Mouse (Mus musculus) spleen, adult 2 months (tissue): ENCODE data around the gene Spns1. TPM values are rescaled to one million over a fixed set of nuclear protein-coding genes. Genes with fewer than 3 reads are reported as not detected.
"Not testable (repeated sequence)": the region's sequence is repeated elsewhere in the genome, so short reads cannot be mapped to it uniquely, and the experiment has no call there.

ENCODE experiments used
- DNase-seq, 2 experiments: peaks; one replicate each; pipeline versions ENCODE4 v3.0.0 to v3.0.0-alpha.2; 2012 to 2021; ENCODE audit warnings: low spot score in 2 of 2, low read depth in 1 of 2
- H3K27ac ChIP-seq: fragments of 200-500 bp; 2 replicates; pipeline ENCODE4 v1.5.1; 2012; ENCODE audit warnings: low read length, inconsistent platforms; ENCODE audit not compliant: insufficient read depth
- H3K27me3 ChIP-seq: fragments of 200-500 bp; 2 replicates; pipeline ENCODE4 v1.6.1; 2012; ENCODE audit warnings: mild to moderate bottlenecking, moderate library complexity, low read length, inconsistent platforms; ENCODE audit not compliant: control insufficient read depth, insufficient read depth
- H3K36me3 ChIP-seq: fragments of 200-500 bp; 2 replicates; pipeline ENCODE4 v1.6.1; 2012; ENCODE audit warnings: mild to moderate bottlenecking, low read length, inconsistent platforms; ENCODE audit not compliant: control insufficient read depth, insufficient read depth
- H3K4me1 ChIP-seq: fragments of 200-500 bp; 2 replicates; pipeline ENCODE4 v1.6.1; 2011; ENCODE audit warnings: inconsistent platforms; ENCODE audit not compliant: control insufficient read depth, insufficient read depth, insufficient read length
- H3K4me3 ChIP-seq: fragments of 200-500 bp; 2 replicates; pipeline ENCODE4 v1.5.1; 2011; ENCODE audit warnings: mild to moderate bottlenecking, inconsistent platforms; ENCODE audit not compliant: insufficient read depth, insufficient read length; ENCODE audit errors: extremely low read depth
- CTCF ChIP-seq: fragments of 200-500 bp; IDR thresholded peaks from 2 replicates; pipeline ENCODE4 v1.5.1; 2011; ENCODE audit warnings: mild to moderate bottlenecking, inconsistent platforms; ENCODE audit not compliant: insufficient read depth, insufficient read length, insufficient replicate concordance; ENCODE audit errors: extremely low read depth
- POLR2A ChIP-seq: fragments of 200-500 bp; IDR thresholded peaks from 2 replicates; pipeline ENCODE4 v1.6.1; 2011; ENCODE audit warnings: low read depth, low read length, inconsistent platforms
- WGBS: fragments of 180-500 bp; shearing (Covaris S2); methylation state at CpG from one replicate; pipeline ENCODE4 v1.1.7; 2018; 5-methylcytosine and 5-hydroxymethylcytosine counted together
- polyA plus RNA-seq: library from polyadenylated mRNA; depleted of rRNA; stranded (reverse); fragments of >200 nt; gene quantifications from 2 replicates; pipeline ENCODE4 v1.2.3, GENCODE M21; 2012; rRNA removed

Spns1 gene
- polyA plus RNA-seq, 1 experiment, result 115 TPM

- no peaks in the 10 kb centered on the region for H3K27me3 ChIP-seq
- H3K27ac ChIP-seq, result peak overlapping the region; percentile 73
- H3K36me3 ChIP-seq, result no peaks in the 10 kb centered on the region
- TF ChIP-seq POLR2A (no peak), CTCF (no peak)
- no peaks in the 10 kb centered on the region; the same call in 1 of the 2 replicates for H3K4me1 ChIP-seq
- DNase-seq, result no peak
- 69% methylated on average over 2 of the region's 2 CpGs for WGBS
- H3K4me3 ChIP-seq, result no peak overlapping the region
Measured at GRCm38 (mm10) chr7:126330693-126331092, 46.6 kb downstream of the Spns1 start.

GRCm38 (mm10) chr7:126329907-126330645 lies 47.2 kb downstream of the Spns1 start:
- WGBS, result 34% methylated on average over 9 of the region's 9 CpGs
- no peaks in the 10 kb centered on the region; the same call in 1 of the 2 replicates for H3K4me1 ChIP-seq
- TF ChIP-seq POLR2A, result no peak
- no peak for TF ChIP-seq CTCF
- H3K36me3 ChIP-seq, result no peaks in the 10 kb centered on the region
- no peak for DNase-seq
- no peak overlapping the region for H3K4me3 ChIP-seq
- H3K27ac ChIP-seq, result peak overlapping the region; percentile 59
- H3K27me3 ChIP-seq, result no peaks in the 10 kb centered on the region

GRCm38 (mm10) chr7:126328848-126329247 lies 48.4 kb downstream of the Spns1 start:
- H3K4me3 ChIP-seq, DNase-seq, H3K27ac ChIP-seq, H3K27me3 ChIP-seq, H3K4me1 ChIP-seq, H3K36me3 ChIP-seq: not testable (repeated sequence)
- 88% methylated on average over 5 of the region's 6 CpGs for WGBS

GRCm38 (mm10) chr7:126325576-126326273 lies 51.5 kb downstream of the Spns1 start:
- not testable (repeated sequence) for DNase-seq, H3K36me3 ChIP-seq, H3K27ac ChIP-seq, H3K4me3 ChIP-seq, H3K27me3 ChIP-seq, H3K4me1 ChIP-seq
- WGBS, result 59% methylated on average over 9 of the region's 9 CpGs

GRCm38 (mm10) chr7:126324791-126325190 lies 52.5 kb downstream of the Spns1 start:
- Histone ChIP-seq H3K36me3 (no peaks in the 10 kb centered on the region), H3K27me3 (no peaks in the 10 kb centered on the region), H3K27ac (no peak overlapping the region), H3K4me1 (no peaks in the 10 kb centered on the region), H3K4me3 (no peak overlapping the region)
- 22% methylated on average over 3 of the region's 3 CpGs for WGBS
- no peak for DNase-seq
- no peak for TF ChIP-seq CTCF
- no peak for TF ChIP-seq POLR2A

- Histone ChIP-seq H3K4me1 (no peaks in the 10 kb centered on the region), H3K27ac (no peak overlapping the region), H3K4me3 (no peak overlapping the region), H3K36me3 (no peaks in the 10 kb centered on the region), H3K27me3 (no peaks in the 10 kb centered on the region)
- no peak for TF ChIP-seq POLR2A
- TF ChIP-seq CTCF, result peak; percentile 74; the same call in 1 of the 2 replicates
- peak; percentile 61 to 79 for DNase-seq
- 8% methylated on average over 11 of the region's 11 CpGs for WGBS
Measured at GRCm38 (mm10) chr7:126323729-126324128, 53.5 kb downstream of the Spns1 start.

Other genes starting within 250 kb of the Spns1 start
- 235 and 293 TPM in 2 replicates for gene Xpo6, start 176.9 kb downstream of the Spns1 start, polyA plus RNA-seq
- 73.4 and 99.1 TPM in 2 replicates for gene Sbk1, start 104.8 kb downstream of the Spns1 start, polyA plus RNA-seq
- gene Lat, start 7.9 kb downstream of the Spns1 start, polyA plus RNA-seq, result 164 and 223 TPM in 2 replicates
- 9.0 and 10.7 TPM in 2 replicates for gene Nfatc2ip, start 19.3 kb upstream of the Spns1 start, polyA plus RNA-seq
- 268 and 290 TPM in 2 replicates for gene Cd19, start 37.4 kb upstream of the Spns1 start, polyA plus RNA-seq
- 60.3 and 73.9 TPM in 2 replicates for gene Rabep2, start 51.3 kb upstream of the Spns1 start, polyA plus RNA-seq
- gene Atp2a1, start 85.7 kb upstream of the Spns1 start, polyA plus RNA-seq, result 2.4 and 2.6 TPM in 2 replicates
- 53.4 and 67.4 TPM in 2 replicates for gene Sh2b1, start 98.0 kb upstream of the Spns1 start, polyA plus RNA-seq
- gene Tufm, start 109.9 kb upstream of the Spns1 start, polyA plus RNA-seq, result 51.8 and 58.1 TPM in 2 replicates
- 208 and 311 TPM in 2 replicates for gene Atxn2l, start 126.0 kb upstream of the Spns1 start, polyA plus RNA-seq
- 61.0 and 64.7 TPM in 2 replicates for gene Eif3c, start 189.0 kb upstream of the Spns1 start, polyA plus RNA-seq
- 13.6 and 15.8 TPM in 2 replicates for gene Apobr, start 207.5 kb upstream of the Spns1 start, polyA plus RNA-seq
- 105 and 118 TPM in 2 replicates for gene Cln3, start 208.4 kb upstream of the Spns1 start, polyA plus RNA-seq
- gene Il27, start 217.5 kb upstream of the Spns1 start, polyA plus RNA-seq, result 0.79 and 1.5 TPM in 2 replicates